Mouse (Mus musculus) NIH3T3 (cell line): ENCODE measurements around the gene Mapkapk5.

Source experiments
- DNase-seq: peaks from one replicate; pipeline ENCODE4 v3.0.0-alpha.2; 2012; ENCODE audit warnings: low read depth

Mapkapk5 gene

GRCm38 (mm10) chr5:121500719-121501118 is 45.0 kb downstream of the Mapkapk5 start:
- DNase-seq, result no peak

- DNase-seq, result peak; percentile 59
Observed at GRCm38 (mm10) chr5:121493305-121493704, 52.4 kb downstream of the Mapkapk5 start.

GRCm38 (mm10) chr5:121484801-121485200 is 60.9 kb downstream of the Mapkapk5 start:
- DNase-seq, result no peak

- DNase-seq, result peak; percentile 90
Observed at GRCm38 (mm10) chr5:121477680-121478079, 68.0 kb downstream of the Mapkapk5 start.

- DNase-seq, result no peak
Observed at GRCm38 (mm10) chr5:121476040-121476439, 69.7 kb downstream of the Mapkapk5 start.
